Mouse (Mus musculus) ES-CJ7 (cell line): ENCODE measurements around the gene Olfr1317.

ENCODE experiments used
- DNase-seq: peaks from one replicate; pipeline ENCODE4 v3.0.0; 2011; ENCODE audit warnings: low read depth, low spot score

Gene Olfr1317

GRCm38 (mm10) chr2:112140029-112140428 is at the start of gene Olfr1317:
Olfr1317 (plus strand) TSS chr2:112140329.
- no peak for DNase-seq

- DNase-seq = no peak
Measured at GRCm38 (mm10) chr2:112096681-112097080, 43.4 kb upstream of the Olfr1317 start, which contains the start of gene Olfr1314. Olfr1314 (minus strand) TSS chr2:112096781.

- DNase-seq = no peak
Measured at GRCm38 (mm10) chr2:112115340-112115739, 24.8 kb upstream of the Olfr1317 start, which contains the start of gene Olfr1315-ps1. Olfr1315-ps1 (minus strand) TSS chr2:112115440.

GRCm38 (mm10) chr2:112134877-112135276 is 5.3 kb upstream of the Olfr1317 start, which contains the start of gene Olfr1316:
Olfr1316 (minus strand) TSS chr2:112134977.
- no peak for DNase-seq

- DNase-seq = no peak
Measured at GRCm38 (mm10) chr2:112153898-112154297, 13.8 kb downstream of the Olfr1317 start, which contains the start of gene Olfr1318. Olfr1318 (plus strand) TSS chr2:112154198.
